Mouse (Mus musculus) thymus, adult 2 months (tissue): ENCODE data around the gene Pax6. TPM values are rescaled to one million over a fixed set of nuclear protein-coding genes. Genes with fewer than 3 reads are reported as not detected.

ENCODE experiments used
- DNase-seq: peaks from one replicate; pipeline ENCODE4 v3.0.0; 2021
- H3K27ac ChIP-seq: fragments of 200-500 bp; 2 replicates; pipeline ENCODE4 v1.5.1; 2012; ENCODE audit warnings: low read length, control low read depth; ENCODE audit not compliant: control insufficient read depth, insufficient read depth
- H3K27me3 ChIP-seq: fragments of 200-500 bp; 2 replicates; pipeline ENCODE4 v1.6.1; 2012; ENCODE audit warnings: mild to moderate bottlenecking, low read length, moderate library complexity, mixed read lengths; ENCODE audit not compliant: control insufficient read depth, insufficient read depth
- H3K36me3 ChIP-seq: fragments of 200-500 bp; 2 replicates; pipeline ENCODE4 v1.6.1; 2012; ENCODE audit warnings: mild to moderate bottlenecking, low read length, moderate library complexity; ENCODE audit not compliant: control insufficient read depth, insufficient read depth
- H3K4me1 ChIP-seq: fragments of 200-500 bp; replicated peaks from 2 replicates; pipeline ENCODE4 v1.6.1; 2012; ENCODE audit warnings: low read length; ENCODE audit not compliant: control insufficient read depth, insufficient read depth
- H3K4me3 ChIP-seq: fragments of 200-500 bp; 2 replicates; pipeline ENCODE4 v1.5.1; 2012; ENCODE audit warnings: mild to moderate bottlenecking, low read length, control low read depth, moderate library complexity; ENCODE audit not compliant: control insufficient read depth, insufficient read depth
- CTCF ChIP-seq: fragments of 200-500 bp; IDR thresholded peaks from 2 replicates; pipeline ENCODE4 v1.5.1; 2012; ENCODE audit warnings: mild to moderate bottlenecking, control low read depth, low read length, moderate library complexity, borderline replicate concordance; ENCODE audit not compliant: control insufficient read depth, poor library complexity, insufficient read depth; ENCODE audit errors: extremely low read depth
- POLR2A ChIP-seq: fragments of 200-500 bp; IDR thresholded peaks from 2 replicates; pipeline ENCODE4 v1.6.1; 2012; ENCODE audit warnings: mild to moderate bottlenecking, low read length, control low read depth, moderate library complexity; ENCODE audit not compliant: control insufficient read depth, poor library complexity, insufficient read depth; ENCODE audit errors: extremely low read depth
- WGBS: fragments of 180-500 bp; shearing (Covaris S2); methylation state at CpG from one replicate; pipeline ENCODE4 v1.1.7; 2018; 5-methylcytosine and 5-hydroxymethylcytosine counted together
- polyA plus RNA-seq: library from polyadenylated mRNA; depleted of rRNA; stranded (reverse); fragments of >200 nt; gene quantifications from 2 replicates; pipeline ENCODE4 v1.2.3, GENCODE M21; 2012

Pax6 gene
- polyA plus RNA-seq, 1 experiment = 0.03 TPM

DNA sequence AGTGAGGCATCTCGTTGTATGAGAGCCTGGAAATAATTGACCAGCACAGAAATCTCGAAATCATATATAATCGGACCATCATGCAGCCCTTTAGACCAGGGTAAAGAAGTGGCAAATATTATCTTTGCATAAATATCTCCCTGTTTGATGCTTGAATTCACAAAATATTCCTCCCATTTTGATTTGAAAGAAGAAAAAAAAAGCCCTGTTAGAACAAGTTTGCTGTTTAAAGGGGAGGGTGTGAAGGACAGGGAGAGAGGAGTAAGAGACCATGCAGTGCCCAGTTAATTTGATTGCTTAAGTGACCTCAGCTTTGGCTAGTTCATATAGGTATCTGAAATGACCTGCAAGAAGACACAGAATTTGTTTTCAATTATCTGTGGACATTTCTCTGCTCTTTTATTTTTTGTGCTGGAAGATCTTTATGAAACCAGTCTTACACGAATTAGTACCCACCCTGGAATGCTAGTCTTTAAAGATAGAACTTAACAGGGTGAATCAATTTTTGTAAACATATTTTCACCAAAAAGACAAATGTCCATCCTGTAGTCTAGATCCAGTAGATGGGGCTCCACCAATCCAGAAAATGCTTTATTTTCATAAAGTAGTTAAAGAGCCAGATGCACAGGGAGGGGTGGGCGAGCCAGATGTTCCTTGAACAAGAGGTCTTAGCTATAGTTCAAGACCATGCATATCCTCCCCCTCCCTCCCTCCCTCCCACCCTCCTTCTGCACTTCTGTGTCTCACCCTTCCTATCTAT lies 3.0 kb upstream of the Pax6 start:
- Histone ChIP-seq H3K4me1 (no peaks in the 10 kb centered on the region), H3K27me3 (peaks cover 30% of the 10 kb centered on the region), H3K27ac (no peak overlapping the region), H3K4me3 (no peak overlapping the region), H3K36me3 (no peaks in the 10 kb centered on the region)
- WGBS = 17% methylated on average over 5 of the region's 5 CpGs
- no peak for TF ChIP-seq CTCF
- TF ChIP-seq POLR2A = no peak
- no peak for DNase-seq

GRCm38 (mm10) chr2:105666331-105666730 lies 2.4 kb upstream of the Pax6 start:
- TF ChIP-seq CTCF (no peak), POLR2A (no peak)
- Histone ChIP-seq H3K36me3 (no peaks in the 10 kb centered on the region), H3K4me3 (no peak overlapping the region), H3K27ac (no peak overlapping the region), H3K27me3 (peaks cover 27% of the 10 kb centered on the region), H3K4me1 (no peaks in the 10 kb centered on the region)
- no peak for DNase-seq
- 13% methylated on average over 6 of the region's 6 CpGs for WGBS

DNA sequence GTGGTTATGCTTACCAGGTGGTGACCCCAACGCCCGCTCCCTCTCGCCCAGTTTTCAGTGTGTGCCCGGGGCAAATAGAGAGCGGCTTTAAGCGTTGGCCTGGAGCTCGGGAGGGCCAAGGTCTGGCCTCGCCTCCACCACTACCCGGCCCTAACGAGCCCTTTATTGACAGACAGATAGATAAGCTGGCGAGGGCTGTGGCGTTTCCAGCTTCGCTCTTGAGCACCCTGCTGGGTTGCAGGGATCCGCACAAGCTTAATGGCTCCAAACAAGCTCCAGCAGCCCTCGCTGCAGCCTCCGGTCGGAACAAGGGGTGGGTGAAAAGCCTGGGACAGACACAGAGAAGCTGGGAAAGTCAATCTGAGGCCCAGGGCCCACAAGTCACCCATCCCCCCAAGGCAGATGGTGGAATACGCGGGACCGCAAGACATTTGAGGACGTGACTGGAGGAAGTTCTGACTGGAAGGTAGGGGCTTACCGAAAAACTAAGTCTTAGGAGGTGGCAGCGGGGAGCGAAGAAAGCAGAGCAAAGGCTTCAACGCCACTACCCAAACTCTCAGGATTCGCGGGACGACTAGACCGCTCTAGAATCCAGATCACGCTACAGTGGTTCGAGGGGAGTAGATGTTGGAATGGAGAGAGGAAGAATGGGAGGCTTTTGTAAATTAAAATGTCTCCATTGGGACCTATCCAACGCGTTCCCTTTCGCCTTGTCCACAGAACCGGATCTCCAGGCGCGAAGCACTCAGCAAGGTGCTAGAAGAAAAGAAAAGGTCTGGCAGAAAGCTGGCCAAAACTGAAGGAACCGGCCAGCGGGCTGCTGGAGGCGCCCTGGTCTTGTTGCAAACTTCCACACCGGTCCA lies 1.7 kb upstream of the Pax6 start:
- Histone ChIP-seq H3K36me3 (no peaks in the 10 kb centered on the region), H3K4me3 (no peak overlapping the region), H3K4me1 (no peaks in the 10 kb centered on the region), H3K27ac (no peak overlapping the region), H3K27me3 (peaks cover 25% of the 10 kb centered on the region)
- TF ChIP-seq CTCF = no peak
- DNase-seq = no peak
- WGBS = 8% methylated on average over 41 of the region's 41 CpGs

- Histone ChIP-seq H3K36me3 (no peaks in the 10 kb centered on the region), H3K4me3 (no peak overlapping the region), H3K4me1 (no peaks in the 10 kb centered on the region), H3K27me3 (peaks cover 29% of the 10 kb centered on the region), H3K27ac (no peak overlapping the region)
- WGBS = 2% methylated on average over 11 of the region's 11 CpGs
- no peak for TF ChIP-seq POLR2A
- DNase-seq = no peak
Measured at GRCm38 (mm10) chr2:105667626-105667950, 1.1 kb upstream of the Pax6 start.

DNA sequence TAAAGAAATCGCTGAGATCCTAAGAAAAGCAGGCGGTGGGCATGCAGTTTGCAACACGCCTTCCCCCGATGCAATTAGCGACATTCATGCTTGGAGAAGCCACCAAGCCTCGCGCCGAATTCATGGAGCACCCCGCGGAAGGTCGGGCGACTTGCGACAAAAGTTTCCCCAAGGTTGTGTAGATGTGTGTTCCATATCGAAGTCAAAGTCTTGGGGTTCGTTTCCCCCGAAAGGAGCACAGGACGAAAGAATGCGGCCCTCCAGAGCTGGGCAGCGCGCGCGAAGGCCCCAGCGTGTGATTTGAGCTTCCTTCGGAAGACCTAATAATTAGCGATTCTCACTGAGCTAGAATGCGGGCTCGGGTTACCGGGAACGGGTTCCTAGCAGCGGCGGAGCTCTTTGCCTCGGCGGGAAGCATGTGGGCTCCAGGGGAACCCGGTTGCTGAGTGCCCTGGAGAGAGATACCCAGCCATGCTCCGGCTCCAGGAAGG lies 716 bp downstream of the Pax6 start:
- peaks cover 40% of the 10 kb centered on the region for H3K27me3 ChIP-seq
- H3K36me3 ChIP-seq = no peaks in the 10 kb centered on the region
- 5% methylated on average over 35 of the region's 35 CpGs for WGBS
- 0 out of 2 replicates have a peak, but pooled peaks cover under 1% of the 10 kb centered on the region for H3K4me1 ChIP-seq
- no peak overlapping the region for H3K4me3 ChIP-seq
- no peak for DNase-seq
- TF ChIP-seq CTCF = no peak
- no peak for TF ChIP-seq POLR2A
- no peak overlapping the region for H3K27ac ChIP-seq

DNA sequence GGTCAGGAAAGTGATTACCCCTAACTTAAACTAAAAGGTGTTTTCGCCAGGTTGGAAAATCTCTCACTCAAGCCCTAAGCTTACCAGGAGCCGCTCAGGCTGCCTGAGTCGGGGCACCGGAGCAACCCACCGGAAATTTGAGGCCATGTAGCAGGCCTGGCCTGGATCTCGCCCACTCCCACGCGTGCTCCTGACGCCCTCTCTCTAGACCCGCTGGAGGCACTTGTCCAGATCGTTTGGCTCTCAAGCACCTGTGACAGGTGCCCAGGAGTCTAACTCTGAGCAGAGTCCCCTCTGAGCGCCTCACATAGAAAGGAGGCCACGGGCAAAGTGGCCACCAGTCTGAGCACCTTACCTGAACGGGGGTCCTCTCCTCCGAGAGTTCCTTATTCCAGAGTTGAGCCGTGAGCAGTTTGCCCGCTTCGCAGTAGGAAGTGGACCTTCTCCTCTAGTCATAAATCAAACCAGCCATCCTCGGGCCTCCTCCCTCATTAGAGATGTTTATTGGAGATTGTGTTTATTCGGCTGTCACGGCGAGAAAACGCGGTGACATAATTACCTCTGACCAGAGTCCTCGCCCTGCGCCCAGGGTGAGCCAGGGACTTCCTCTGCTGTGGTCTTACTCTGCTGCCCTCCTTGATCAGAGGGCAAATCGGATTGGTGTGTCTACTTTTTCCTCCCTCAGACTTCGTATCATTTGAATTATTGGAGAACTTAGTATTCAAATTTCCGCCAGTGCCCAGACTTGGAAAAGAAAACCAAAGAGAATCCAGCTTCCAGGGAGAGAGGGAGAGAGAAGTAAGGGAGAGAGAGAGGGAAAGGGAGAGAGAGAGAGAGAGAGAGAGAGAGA lies 1.4 kb downstream of the Pax6 start:
- no peak for DNase-seq
- 7% methylated on average over 29 of the region's 29 CpGs for WGBS
- peaks cover 7% of the 10 kb centered on the region; the same call in 1 of the 2 replicates for H3K4me1 ChIP-seq
- no peak overlapping the region for H3K27ac ChIP-seq
- H3K36me3 ChIP-seq = no peaks in the 10 kb centered on the region
- TF ChIP-seq POLR2A (no peak), CTCF (no peak)
- peaks cover 47% of the 10 kb centered on the region for H3K27me3 ChIP-seq
- no peak overlapping the region for H3K4me3 ChIP-seq
